Mouse (Mus musculus) left cerebral cortex, adult 2 months (tissue): ENCODE data around the gene Ccdc40. TPM values are rescaled to one million over a fixed set of nuclear protein-coding genes. Genes with fewer than 3 reads are reported as not detected.

Source experiments
- DNase-seq, 2 experiments: peaks; one replicate each; pipeline ENCODE4 v3.0.0; 2021 to 2022; ENCODE audit warnings: low spot score in 2 of 2, mixed read lengths in 1 of 2; ENCODE audit errors: extremely low spot score in 1 of 2
- H3K27ac ChIP-seq: fragments of 200-600 bp; 2 replicates; pipeline ENCODE4 v1.8.1; 2022
- H3K4me3 ChIP-seq: fragments of 200-600 bp; 2 replicates; pipeline ENCODE4 v1.8.1; 2022
- CTCF ChIP-seq: fragments of 200-600 bp; IDR thresholded peaks from 2 replicates; pipeline ENCODE4 v1.8.1; 2022; ENCODE audit warnings: antibody characterized with exemption, mild to moderate bottlenecking, moderate library complexity
- intact Hi-C: fragments of 180-260 bp; cut with DNase I; formaldehyde crosslinking; loops from one replicate; pipeline ENCODE4 v1.15.1; 2025
- long read RNA-seq, 2 experiments: library from polyadenylated mRNA; stranded (forward); transcript quantifications; one replicate each; pipeline ENCODE4 v2.0.0; 2021; ENCODE audit warnings: borderline mapping rate in 2 of 2
- total RNA-seq, 2 experiments: library from RNA; stranded (reverse); gene quantifications; 2 replicates each; pipeline ENCODE4 v1.2.3; 2021

Ccdc40 gene
- total RNA-seq: 1 to 10 TPM; 1.3 to 1.5 TPM
- long read RNA-seq, experiment 1: 0 reads
- long read RNA-seq, experiment 2: 0 reads

DNA sequence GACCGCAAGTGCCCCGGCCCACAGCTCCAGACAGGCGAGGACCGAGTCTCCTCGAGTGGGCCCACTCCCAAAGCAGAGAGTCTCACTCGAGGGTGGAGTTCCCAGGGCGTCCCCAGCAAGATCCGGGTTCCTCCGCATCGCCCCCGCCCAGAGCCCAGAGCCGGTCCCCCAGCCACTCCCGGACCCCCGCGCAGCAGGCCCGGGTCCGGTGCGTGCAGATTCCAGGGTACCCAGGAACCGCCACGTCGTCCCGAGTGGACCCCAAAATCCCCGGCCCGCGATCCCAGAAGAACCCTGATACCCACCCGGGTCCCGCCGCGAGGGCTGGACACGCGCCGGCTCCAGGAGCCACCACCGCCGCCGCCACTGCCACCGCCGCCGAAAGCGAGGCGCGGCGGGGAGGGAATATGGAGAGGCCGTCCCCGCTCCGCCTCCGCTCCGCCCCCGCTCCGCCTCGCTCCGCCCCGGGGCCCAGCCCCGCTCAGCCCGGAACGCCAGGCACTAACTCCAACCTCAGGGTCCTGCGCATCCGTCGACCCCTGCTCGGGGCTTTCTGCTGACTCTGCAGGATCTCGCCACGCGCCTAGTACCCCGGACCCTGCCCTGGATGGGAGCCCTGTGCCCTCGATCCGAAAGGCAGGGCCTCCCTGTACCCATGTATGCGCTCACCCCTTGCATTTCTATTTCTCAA lies at the start of gene Ccdc40, which contains the start of gene Tbc1d16:
Gene Ccdc40, plus strand, starts transcription at position 482 of the 691 bp plus-strand sequence.
Gene Tbc1d16, minus strand, starts transcription at position 409 of the 691 bp plus-strand sequence.
- peak within 1 kb of the TSS; percentile 84 for H3K27ac ChIP-seq
- intact Hi-C loops: no loop called here
- peak within 1 kb of the TSS; percentile 83 for H3K4me3 ChIP-seq
- TF ChIP-seq CTCF: no peak
- DNase-seq: peak; percentile 64 to 68

DNA sequence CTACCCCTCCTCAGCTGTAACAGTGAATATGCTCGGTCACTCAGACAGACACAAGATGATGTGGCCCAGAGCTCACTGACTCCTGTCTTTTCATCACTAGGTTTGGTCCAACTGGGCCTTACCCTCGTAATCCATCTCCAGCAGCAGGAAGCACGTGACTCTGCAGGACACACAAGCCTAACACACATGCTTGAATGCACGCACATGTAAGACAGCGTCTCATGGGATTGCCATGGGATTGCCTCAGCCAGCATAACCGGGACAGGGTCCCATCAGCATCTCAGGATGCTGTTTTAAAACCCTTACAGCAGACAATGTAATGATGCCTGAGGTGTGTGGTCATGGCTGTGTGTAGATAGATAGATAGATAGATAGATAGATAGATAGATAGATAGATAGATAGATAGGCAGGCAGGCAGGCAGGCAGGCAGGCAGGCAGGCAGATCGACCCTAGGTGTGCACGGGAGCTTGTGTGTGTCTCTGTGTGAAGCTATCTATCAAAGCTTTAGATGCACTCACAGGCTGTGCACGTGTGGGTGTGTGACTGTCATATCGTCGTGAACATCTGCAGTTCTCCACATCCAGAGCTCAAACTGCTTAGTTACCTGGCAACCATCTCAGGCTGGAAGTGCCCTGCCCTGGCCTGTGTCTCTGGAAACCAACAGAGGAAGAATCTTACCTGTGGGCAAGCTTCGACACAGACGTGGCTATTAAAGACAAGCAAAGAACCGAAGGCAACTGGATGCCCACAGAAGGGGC lies 47.4 kb upstream of the Ccdc40 start:
- H3K4me3 ChIP-seq: no peak overlapping the region
- DNase-seq: no peak
- intact Hi-C loops: loop anchor here (5.0 kb wide), 1 partner anchor 44 kb away; no protein-coding TSS in a partner anchor
- no peak overlapping the region for H3K27ac ChIP-seq
- TF ChIP-seq CTCF: no peak

DNA sequence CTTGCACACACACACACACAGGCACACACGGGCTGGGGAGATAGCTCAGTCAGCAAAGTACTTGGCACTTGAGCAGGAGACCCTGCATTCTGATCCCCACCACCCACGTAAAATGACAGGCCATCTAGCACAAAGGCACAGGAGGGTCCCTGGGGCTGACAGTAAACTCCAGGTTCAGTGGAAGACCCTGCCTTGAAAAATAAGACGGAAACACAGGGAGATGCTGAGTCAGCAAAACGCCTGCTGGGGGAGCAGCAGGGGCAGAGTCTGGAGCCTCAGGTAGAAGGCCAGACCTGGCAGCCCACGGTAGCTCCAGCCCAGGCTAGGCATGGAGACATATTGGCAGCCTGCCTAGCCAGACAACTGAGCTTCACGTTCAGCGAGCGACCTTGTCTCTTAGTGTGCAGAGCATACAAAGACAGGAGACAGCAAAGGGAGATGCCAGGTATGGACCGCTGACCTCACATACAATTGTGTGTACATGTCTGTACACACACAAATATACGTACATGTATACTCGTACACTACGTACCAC lies 46.4 kb upstream of the Ccdc40 start:
- intact Hi-C loops: loop anchor here (5.0 kb wide), 1 partner anchor 45 kb away; no protein-coding TSS in a partner anchor
- H3K27ac ChIP-seq: no peak overlapping the region
- DNase-seq: no peak
- H3K4me3 ChIP-seq: no peak overlapping the region
- TF ChIP-seq CTCF: no peak

DNA sequence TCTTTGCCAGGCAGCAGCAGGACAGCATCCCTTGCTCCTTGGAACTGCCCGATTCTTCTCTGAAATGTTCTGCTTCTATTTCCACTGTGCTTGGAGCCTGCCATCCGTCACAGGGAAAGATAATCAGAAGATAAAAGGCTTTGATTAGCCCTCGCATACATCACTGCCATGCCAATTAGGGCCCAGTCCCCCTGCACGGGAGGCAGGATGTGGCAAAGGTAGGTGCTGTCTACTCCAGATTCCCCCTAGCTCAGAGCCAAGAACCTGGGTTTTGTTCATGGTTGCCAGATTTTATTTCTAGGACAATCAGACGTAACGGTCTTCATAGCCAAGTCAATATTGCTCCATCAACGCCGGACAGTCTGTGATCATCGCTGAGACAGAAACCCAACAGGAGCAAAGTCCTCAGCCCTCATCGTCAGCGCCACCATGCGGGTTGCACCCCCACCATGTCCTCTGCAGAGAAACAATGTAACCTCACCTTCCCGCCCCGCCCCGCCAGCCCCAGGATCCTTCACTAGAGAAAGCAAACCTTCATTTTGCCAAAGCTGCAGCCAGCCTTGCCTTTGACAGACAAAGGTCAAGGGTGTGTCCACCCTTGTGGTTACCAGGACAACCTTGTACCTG lies 44.6 kb upstream of the Ccdc40 start:
- Histone ChIP-seq H3K4me3 (no peak overlapping the region), H3K27ac (no peak overlapping the region)
- TF ChIP-seq CTCF: no peak
- DNase-seq: no peak
- intact Hi-C loops: loop anchor here (5.0 kb wide), 1 partner anchor 46 kb away; no protein-coding TSS in a partner anchor

DNA sequence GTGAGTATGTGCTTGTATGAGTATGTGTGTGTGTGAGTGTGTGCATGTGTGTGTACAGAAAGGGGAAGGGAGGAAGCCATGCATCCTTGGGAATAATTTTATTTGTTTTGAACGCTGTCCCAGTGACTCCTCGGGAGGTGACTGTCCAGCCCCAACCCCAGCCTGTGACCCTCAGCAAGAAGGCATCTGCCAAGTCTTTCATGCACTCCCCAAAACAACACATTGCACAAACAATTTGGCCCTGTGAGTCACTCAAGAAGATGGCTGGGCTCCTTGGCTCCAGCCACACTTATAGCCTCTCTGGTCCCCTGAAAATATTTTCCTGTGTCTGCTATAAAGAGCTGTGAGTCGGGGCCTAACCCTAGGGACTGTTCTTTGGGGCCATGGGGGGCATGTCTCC lies 42.0 kb upstream of the Ccdc40 start:
- no peak for TF ChIP-seq CTCF
- no peak for DNase-seq
- Histone ChIP-seq H3K4me3 (no peak overlapping the region), H3K27ac (no peak overlapping the region)
- intact Hi-C loops: no loop called here

DNA sequence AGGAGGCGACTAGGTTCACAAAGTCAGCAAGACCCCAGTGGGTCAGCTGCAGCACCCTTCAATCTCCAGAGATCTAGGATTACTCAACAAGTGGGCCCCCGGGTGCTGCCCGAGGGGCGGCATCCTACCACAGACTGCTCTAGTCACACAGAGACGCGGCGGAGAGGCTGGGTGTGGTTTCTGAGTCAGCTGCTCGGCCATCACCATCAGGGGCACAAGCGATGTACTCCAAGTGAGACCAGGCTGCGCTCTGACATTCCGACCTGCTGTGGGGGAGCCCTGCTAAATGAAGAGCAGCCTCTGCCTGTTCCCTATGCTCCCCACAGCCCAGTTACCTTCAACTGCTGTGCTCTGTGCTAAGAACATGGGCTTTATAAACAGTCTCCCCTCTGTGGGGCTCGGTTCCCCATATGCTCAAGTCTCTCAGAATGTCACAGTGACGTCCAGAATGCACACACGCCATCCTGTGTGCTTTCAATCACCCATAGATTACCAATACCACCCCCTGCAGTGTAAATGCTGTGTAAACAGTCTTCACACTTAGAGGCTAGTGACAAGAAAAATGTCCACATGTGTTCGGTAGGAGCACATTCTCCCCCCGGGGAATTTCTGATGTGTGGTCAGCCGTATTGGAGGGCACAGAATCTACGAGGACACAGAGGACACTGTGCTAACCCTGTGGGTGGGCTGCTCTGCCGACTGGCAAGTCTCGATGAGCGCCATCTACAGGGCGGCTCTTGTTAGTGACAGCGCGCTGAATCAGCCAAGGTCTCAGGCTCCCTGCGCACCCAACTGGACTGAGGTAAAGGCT lies 41.2 kb upstream of the Ccdc40 start:
- peak; percentile 69 to 70 for DNase-seq
- Histone ChIP-seq H3K27ac (no peak overlapping the region), H3K4me3 (no peak overlapping the region)
- intact Hi-C loops: no loop called here
- peak; percentile 77 for TF ChIP-seq CTCF

DNA sequence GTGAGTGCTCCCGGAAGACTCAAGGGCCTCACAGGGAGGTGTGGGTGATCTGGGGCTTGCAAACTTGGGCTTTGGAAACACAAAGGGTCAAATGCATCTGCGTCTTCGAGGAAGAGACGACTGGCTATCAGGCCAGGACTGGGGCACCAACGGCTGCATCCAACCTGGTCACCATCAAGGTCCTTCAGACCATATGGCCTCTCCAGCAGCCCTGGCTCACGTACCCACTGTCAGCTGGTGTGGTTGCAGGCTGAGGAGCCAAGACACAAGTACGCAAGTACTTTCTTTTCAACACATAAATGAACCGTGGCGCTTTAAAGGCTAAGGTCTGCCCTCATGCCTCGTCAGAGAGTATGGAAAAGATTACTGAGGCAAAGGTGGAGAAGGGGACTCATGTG lies 40.6 kb upstream of the Ccdc40 start:
- Histone ChIP-seq H3K27ac (no peak overlapping the region), H3K4me3 (no peak overlapping the region)
- DNase-seq: no peak
- no peak for TF ChIP-seq CTCF
- intact Hi-C loops: no loop called here

DNA sequence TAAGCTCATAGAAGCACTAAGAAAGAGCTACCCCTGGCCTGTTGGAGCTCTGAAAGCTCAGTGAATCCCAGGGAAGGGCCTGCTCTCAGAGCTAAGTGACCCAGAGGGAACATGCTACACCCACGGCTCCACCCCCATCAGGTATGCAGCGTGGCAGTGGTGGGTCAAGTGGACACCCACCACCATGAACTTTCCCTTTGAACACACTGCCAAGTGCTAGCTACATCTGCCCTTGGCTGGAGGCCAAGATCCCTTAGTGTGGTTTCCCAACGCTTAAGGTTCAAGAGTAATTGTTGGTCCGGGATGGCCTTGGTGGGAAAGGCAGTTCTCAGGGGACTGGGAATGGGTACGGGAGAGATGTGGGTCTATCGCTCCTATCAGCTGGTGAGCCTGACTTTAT lies 40.0 kb upstream of the Ccdc40 start:
- no peak for DNase-seq
- intact Hi-C loops: no loop called here
- H3K27ac ChIP-seq: no peak overlapping the region
- no peak overlapping the region for H3K4me3 ChIP-seq
- TF ChIP-seq CTCF: no peak

GRCm38 (mm10) chr11:119189319-119189718 lies 39.1 kb upstream of the Ccdc40 start:
- no peak for DNase-seq
- Histone ChIP-seq H3K4me3 (no peak overlapping the region), H3K27ac (no peak overlapping the region)
- intact Hi-C loops: loop anchor here (1.0 kb wide), 1 partner anchor 137 kb away; no protein-coding TSS in a partner anchor
- no peak for TF ChIP-seq CTCF

- no peak overlapping the region for H3K4me3 ChIP-seq
- peak; percentile 79 for TF ChIP-seq CTCF
- no peak overlapping the region for H3K27ac ChIP-seq
- peak; percentile 62 to 71 for DNase-seq
- intact Hi-C loops: loop anchor here (1.0 to 2.0 kb wide), 3 partner anchors 104 to 192 kb away; partner anchors contain the start of gene Cbx4
These were observed 37.9 kb upstream of the Ccdc40 start for GRCm38 (mm10) chr11:119190498-119190897.

DNA sequence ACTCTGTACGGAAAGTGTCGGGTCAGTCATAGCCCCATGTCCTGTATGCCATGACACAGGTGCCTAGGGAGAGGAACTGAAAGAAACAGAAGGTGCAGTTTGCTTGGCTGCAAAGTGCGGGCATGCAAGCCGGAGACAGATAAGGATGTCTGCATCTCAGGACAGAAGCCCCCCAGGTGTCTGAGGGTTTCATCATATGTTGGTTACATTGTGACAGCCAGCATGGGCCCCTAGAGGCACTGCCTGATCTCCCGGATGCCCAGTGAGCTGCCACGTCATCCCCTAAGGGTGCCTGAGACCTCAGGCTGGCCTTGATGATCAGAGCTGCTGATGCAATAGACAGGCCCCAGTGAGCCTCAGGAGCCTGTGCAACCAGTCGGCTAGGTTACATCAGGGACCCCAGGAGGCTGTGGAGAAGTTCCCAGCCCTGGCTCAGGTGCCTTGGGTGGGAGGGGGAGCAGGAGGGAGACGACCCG lies 36.7 kb upstream of the Ccdc40 start:
- intact Hi-C loops: loop anchor here (2.0 kb wide), 2 partner anchors 105 to 193 kb away; partner anchors contain the start of gene Cbx4
- Histone ChIP-seq H3K27ac (no peak overlapping the region), H3K4me3 (no peak overlapping the region)
- TF ChIP-seq CTCF: no peak
- no peak for DNase-seq
